Mouse (Mus musculus) gastrocnemius, postnatal 25 days (tissue): ENCODE results near the gene 4933402J07Rik. TPM values are rescaled to one million over a fixed set of nuclear protein-coding genes. Genes with fewer than 3 reads are reported as not detected.

Experiments
- DNase-seq: peaks from one replicate; pipeline ENCODE4 v3.0.0; 2022
- long read RNA-seq, 2 experiments: library from polyadenylated mRNA; stranded (forward); transcript quantifications; one replicate each; pipeline ENCODE4 v2.0.0; 2021
- total RNA-seq, 2 experiments: library from RNA; stranded (reverse); gene quantifications; 1 replicate in 1 of 2; 2 replicates in 1 of 2; pipeline ENCODE4 v1.2.3; 2021

4933402J07Rik gene
- not detected for total RNA-seq
- long read RNA-seq, experiment 1, result 0 reads
- long read RNA-seq, experiment 2, result 0 reads

GRCm38 (mm10) chr8:87563553-87563952, at the start of gene 4933402J07Rik:
Gene 4933402J07Rik (plus strand): TSS chr8:87563853.
- DNase-seq, result no peak

- DNase-seq, result no peak
Observed at GRCm38 (mm10) chr8:87517132-87517531, 46.5 kb upstream of the 4933402J07Rik start.

- DNase-seq, result no peak
Observed at GRCm38 (mm10) chr8:87525006-87525405, 38.6 kb upstream of the 4933402J07Rik start.

- DNase-seq, result no peak
Observed at GRCm38 (mm10) chr8:87531176-87531575, 32.5 kb upstream of the 4933402J07Rik start.

GRCm38 (mm10) chr8:87533476-87533875, 30.2 kb upstream of the 4933402J07Rik start:
- no peak for DNase-seq

GRCm38 (mm10) chr8:87534846-87535245, 28.8 kb upstream of the 4933402J07Rik start:
- DNase-seq, result no peak

- peak; percentile 20 for DNase-seq
Observed at GRCm38 (mm10) chr8:87536615-87537329, 26.9 kb upstream of the 4933402J07Rik start.

GRCm38 (mm10) chr8:87539829-87540394, 23.7 kb upstream of the 4933402J07Rik start:
- DNase-seq, result no peak

GRCm38 (mm10) chr8:87549881-87550280, 13.8 kb upstream of the 4933402J07Rik start:
- no peak for DNase-seq

- no peak for DNase-seq
Observed at GRCm38 (mm10) chr8:87552801-87553200, 10.9 kb upstream of the 4933402J07Rik start.

- no peak for DNase-seq
Observed at GRCm38 (mm10) chr8:87560801-87561200, 2.9 kb upstream of the 4933402J07Rik start.

GRCm38 (mm10) chr8:87569203-87569602, 5.5 kb downstream of the 4933402J07Rik start:
- DNase-seq, result no peak

GRCm38 (mm10) chr8:87569706-87570563, 6.3 kb downstream of the 4933402J07Rik start:
- no peak for DNase-seq

- no peak for DNase-seq
Observed at GRCm38 (mm10) chr8:87570564-87570855, 6.9 kb downstream of the 4933402J07Rik start.

- no peak for DNase-seq
Observed at GRCm38 (mm10) chr8:87570880-87571279, 7.2 kb downstream of the 4933402J07Rik start.

- DNase-seq, result peak; percentile 30
Observed at GRCm38 (mm10) chr8:87594272-87594671, 30.6 kb downstream of the 4933402J07Rik start.

GRCm38 (mm10) chr8:87602731-87603130, 39.1 kb downstream of the 4933402J07Rik start:
- DNase-seq, result peak; percentile 16

- DNase-seq, result no peak
Observed at GRCm38 (mm10) chr8:87609110-87609509, 45.5 kb downstream of the 4933402J07Rik start.

GRCm38 (mm10) chr8:87609651-87610192, 46.1 kb downstream of the 4933402J07Rik start:
- no peak for DNase-seq

- DNase-seq, result no peak
Observed at GRCm38 (mm10) chr8:87613701-87614100, 50.0 kb downstream of the 4933402J07Rik start.

- DNase-seq, result peak; percentile 21
Observed at GRCm38 (mm10) chr8:87619118-87619517, 55.5 kb downstream of the 4933402J07Rik start.

- DNase-seq, result no peak
Observed at GRCm38 (mm10) chr8:87619529-87619928, 55.9 kb downstream of the 4933402J07Rik start.

GRCm38 (mm10) chr8:87620225-87620624, 56.6 kb downstream of the 4933402J07Rik start:
- DNase-seq, result no peak
